Mouse (Mus musculus) layer of hippocampus, adult 2 months (tissue): ENCODE data around the gene Bud23. TPM values are rescaled to one million over a fixed set of nuclear protein-coding genes. Genes with fewer than 3 reads are reported as not detected.
"Not testable (repeated sequence)": the region's sequence is repeated elsewhere in the genome, so short reads cannot be mapped to it uniquely, and the experiment has no call there.

Experiments used
- DNase-seq, 2 experiments: peaks; one replicate each; pipeline ENCODE4 v3.0.0; 2022; ENCODE audit warnings: low spot score in 2 of 2
- H3K27ac ChIP-seq: fragments of 200-600 bp; 2 replicates; pipeline ENCODE4 v1.8.1; 2022
- H3K4me3 ChIP-seq: fragments of 200-600 bp; 2 replicates; pipeline ENCODE4 v1.8.1; 2022; ENCODE audit warnings: mild to moderate bottlenecking
- CTCF ChIP-seq: fragments of 200-600 bp; conservative IDR thresholded peaks from 2 replicates; pipeline ENCODE4 v1.8.1; 2022; ENCODE audit warnings: antibody characterized with exemption, mild to moderate bottlenecking, moderate library complexity
- long read RNA-seq, 2 experiments: library from polyadenylated mRNA; stranded (forward); transcript quantifications; one replicate each; pipeline ENCODE4 v2.0.0; 2021; ENCODE audit warnings: borderline mapping rate in 2 of 2
- total RNA-seq, 2 experiments: library from RNA; stranded (reverse); gene quantifications; 2 replicates each; pipeline ENCODE4 v1.2.3; 2021

The Bud23 gene
- total RNA-seq = 10 to 100 TPM; 49.9 to 53.4 TPM
- long read RNA-seq, experiment 1, partial matches to known transcripts = 25 of 30 reads
- long read RNA-seq, experiment 1, other reads (novel, unspliced or antisense) = 5 of 30 reads
- long read RNA-seq, experiment 2, partial matches to known transcripts = 35 of 45 reads
- long read RNA-seq, experiment 2, other reads (novel, unspliced or antisense) = 8 of 45 reads

- H3K4me3 ChIP-seq = peak within 1 kb of the TSS; percentile 99
- DNase-seq = not testable (repeated sequence)
- H3K27ac ChIP-seq = peak within 1 kb of the TSS; percentile 88
Observed at GRCm38 (mm10) chr5:135064909-135065446, at the start of gene Bud23. TSS of gene Bud23 (minus strand) at chr5:135064959.

GRCm38 (mm10) chr5:135113782-135114181, 49.0 kb upstream of the Bud23 start:
- no peak overlapping the region for H3K4me3 ChIP-seq
- TF ChIP-seq CTCF = no peak
- H3K27ac ChIP-seq = no peak overlapping the region
- no peak for DNase-seq

- DNase-seq = no peak
- no peak for TF ChIP-seq CTCF
- no peak overlapping the region for H3K27ac ChIP-seq
- no peak overlapping the region for H3K4me3 ChIP-seq
Observed at GRCm38 (mm10) chr5:135109976-135110375, 45.2 kb upstream of the Bud23 start.

- no peak for DNase-seq
- no peak overlapping the region for H3K4me3 ChIP-seq
- no peak overlapping the region for H3K27ac ChIP-seq
- TF ChIP-seq CTCF = no peak
Observed at GRCm38 (mm10) chr5:135109426-135109825, 44.7 kb upstream of the Bud23 start.

- TF ChIP-seq CTCF = no peak
- H3K27ac ChIP-seq = no peak overlapping the region
- H3K4me3 ChIP-seq = no peak overlapping the region
- DNase-seq = no peak
Observed at GRCm38 (mm10) chr5:135109017-135109416, 44.3 kb upstream of the Bud23 start.

GRCm38 (mm10) chr5:135107521-135108501, 43.1 kb upstream of the Bud23 start:
- peak; percentile 71 for TF ChIP-seq CTCF
- no peak for DNase-seq
- Histone ChIP-seq H3K27ac (no peak overlapping the region), H3K4me3 (peak overlapping the region; percentile 17; the same call in 1 of the 2 replicates)

GRCm38 (mm10) chr5:135106758-135107256, 42.0 kb upstream of the Bud23 start:
- no peak for TF ChIP-seq CTCF
- peak; percentile 51 to 53 for DNase-seq
- Histone ChIP-seq H3K4me3 (peak overlapping the region; percentile 54), H3K27ac (no peak overlapping the region)

GRCm38 (mm10) chr5:135103999-135104660, 39.4 kb upstream of the Bud23 start:
- Histone ChIP-seq H3K4me3 (no peak overlapping the region), H3K27ac (no peak overlapping the region)
- TF ChIP-seq CTCF = peak; percentile 77
- DNase-seq = no peak

GRCm38 (mm10) chr5:135100981-135101380, 36.2 kb upstream of the Bud23 start:
- Histone ChIP-seq H3K4me3 (no peak overlapping the region), H3K27ac (no peak overlapping the region)
- DNase-seq = no peak
- no peak for TF ChIP-seq CTCF

- H3K4me3 ChIP-seq = no peak within 1 kb of the TSS
Observed at GRCm38 (mm10) chr5:135089653-135090052, 24.9 kb upstream of the Bud23 start, which contains the start of gene Mlxipl. TSS of gene Mlxipl (plus strand) at chr5:135089890.

GRCm38 (mm10) chr5:135086871-135087270, 22.1 kb upstream of the Bud23 start:
- TF ChIP-seq CTCF = no peak
- H3K4me3 ChIP-seq = no peak overlapping the region
- DNase-seq = no peak

More at GRCm38 (mm10) chr5:135089653-135090052, 24.9 kb upstream of the Bud23 start, which contains the start of gene Mlxipl:
- no peak for DNase-seq
- TF ChIP-seq CTCF = 0 out of 2 replicates have a peak, but pooled peaks have one; percentile 6
- H3K27ac ChIP-seq = no peak within 1 kb of the TSS

GRCm38 (mm10) chr5:135080539-135080938, 15.8 kb upstream of the Bud23 start:
- Histone ChIP-seq H3K4me3 (no peak overlapping the region), H3K27ac (no peak overlapping the region)
- no peak for TF ChIP-seq CTCF
- DNase-seq = no peak

More at GRCm38 (mm10) chr5:135086871-135087270, 22.1 kb upstream of the Bud23 start:
- no peak overlapping the region for H3K27ac ChIP-seq
